Mouse (Mus musculus): ENCODE measurements around the gene Gpt2.

GRCm38 (mm10) chr8:85508661-85509060 is 16.3 kb downstream of the Gpt2 start:
- TF ChIP-seq POLR2A (IDR thresholded peaks at IDR 0.05; ENCODE audit: borderline replicate concordance, extremely low read depth, insufficient read depth, insufficient read length, poor library complexity, severe bottlenecking) = no peak
- TF ChIP-seq CTCF (IDR thresholded peaks at IDR 0.05; ENCODE audit: borderline replicate concordance, extremely low read depth, insufficient read depth, insufficient read length) = 0 out of 2 replicates have a peak, but pooled peaks have one; percentile 11

Measured in brain, embryonic 14.5 days (tissue).